Mouse (Mus musculus): ENCODE data around the gene Gm3642. TPM values are rescaled to one million over a fixed set of nuclear protein-coding genes. Genes with fewer than 3 reads are reported as not detected.

Gm3642 gene
- not detected for polyA plus RNA-seq (2017; shearing (Covaris generic))

GRCm38 (mm10) chr14:6840211-6840610 lies at the start of gene Gm3642:
TSS of gene Gm3642 (minus strand) at chr14:6840311.

GRCm38 (mm10) chr14:6889521-6890012 lies 49.5 kb upstream of the Gm3642 start, which contains the start of gene Gm3667:
TSS of gene Gm3667 (minus strand) at chr14:6889962.

Other genes with a start within 250 kb of the Gm3642 start
- gene Gm3629, start 249.7 kb downstream of the Gm3642 start, polyA plus RNA-seq (2017; shearing (Covaris generic)), result not detected
- 1.2 TPM for gene Gm3460, start 217.9 kb downstream of the Gm3642 start, polyA plus RNA-seq (2017; shearing (Covaris generic))
- gene Gm10251, start 156.1 kb downstream of the Gm3642 start, polyA plus RNA-seq (2017; shearing (Covaris generic)), result 0.29 TPM
- gene Gm8050, start 120.1 kb downstream of the Gm3642 start, polyA plus RNA-seq (2017; shearing (Covaris generic)), result not detected
- 3.1 TPM for gene Gm3636, start 98.0 kb downstream of the Gm3642 start, polyA plus RNA-seq (2017; shearing (Covaris generic))
- 0.39 TPM for gene Gm8362, start 65.9 kb downstream of the Gm3642 start, polyA plus RNA-seq (2017; shearing (Covaris generic))
- gene Gm3667, start 49.7 kb upstream of the Gm3642 start, polyA plus RNA-seq (2017; shearing (Covaris generic)), result not detected
- gene Gm6356, start 133.5 kb upstream of the Gm3642 start, polyA plus RNA-seq (2017; shearing (Covaris generic)), result not detected
- gene Gm10406, start 187.1 kb upstream of the Gm3642 start, polyA plus RNA-seq (2017; shearing (Covaris generic)), result not detected
- not detected for gene Gm3685, start 204.7 kb upstream of the Gm3642 start, polyA plus RNA-seq (2017; shearing (Covaris generic))